Mouse (Mus musculus): ENCODE measurements around the gene Olfr153. TPM values are rescaled to one million over a fixed set of nuclear protein-coding genes. Genes with fewer than 3 reads are reported as not detected.
"Not testable (repeated sequence)": the region's sequence is repeated elsewhere in the genome, so short reads cannot be mapped to it uniquely, and the experiment has no call there.

Gene Olfr153
- not detected in 2 replicates for polyA plus RNA-seq (2015; fragmentation: Nextera tagmentation; extraction: Ambion mirVana)

DNA sequence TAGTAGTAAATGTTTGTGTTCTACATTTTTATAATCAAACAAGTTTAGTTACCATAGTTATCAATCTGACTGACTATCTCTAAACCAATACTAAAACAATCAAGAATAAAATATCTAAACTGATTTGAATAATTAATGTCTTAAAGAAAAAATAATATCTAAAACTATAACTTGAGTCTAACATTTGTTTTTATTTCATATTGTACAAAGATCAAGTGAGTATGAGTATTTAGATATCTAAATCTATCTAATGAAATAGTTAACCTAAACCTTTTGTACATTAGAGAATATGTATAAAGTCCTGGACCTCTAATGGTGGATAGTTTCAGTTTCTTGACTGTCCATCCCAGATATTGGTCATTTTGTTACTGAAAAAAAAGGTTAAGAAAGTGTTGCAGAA is at the start of gene Olfr153:
Olfr153 (plus strand) TSS at position 301 of the 400 bp plus-strand sequence.
- ATAC-seq (replicated peaks; ENCODE audit: low FRiP score): no peak
- H3K9ac ChIP-seq: no peak within 1 kb of the TSS
- no peaks in the 10 kb centered on the region for H3K4me1 ChIP-seq
- no peaks in the 10 kb centered on the region for H3K9me3 ChIP-seq (replicated peaks)
- no peaks in the 10 kb centered on the region for H3K36me3 ChIP-seq
- H3K4me2 ChIP-seq: no peak within 1 kb of the TSS
- H3K27me3 ChIP-seq: 0 out of 2 replicates have a peak, but pooled peaks cover 2% of the 10 kb centered on the region
- no peak within 1 kb of the TSS for H3K27ac ChIP-seq
- no peak within 1 kb of the TSS for H3K4me3 ChIP-seq (replicated peaks)

GRCm38 (mm10) chr2:87482276-87482675 is 49.3 kb upstream of the Olfr153 start:
- Histone ChIP-seq H3K9ac (no peak overlapping the region), H3K9me3 (replicated peaks) (no peaks in the 10 kb centered on the region), H3K4me2 (no peak overlapping the region), H3K4me3 (replicated peaks) (no peak overlapping the region), H3K36me3 (no peaks in the 10 kb centered on the region), H3K4me1 (no peaks in the 10 kb centered on the region), H3K27me3 (no peaks in the 10 kb centered on the region), H3K27ac (no peak overlapping the region)
- no peak for ATAC-seq (replicated peaks; ENCODE audit: low FRiP score)
- 72% methylated on average over 2 of the region's 2 CpGs for WGBS

- not testable (repeated sequence) for H3K9me3 ChIP-seq (replicated peaks); H3K4me2 ChIP-seq; H3K4me3 ChIP-seq (replicated peaks); H3K4me1 ChIP-seq; ATAC-seq (replicated peaks; ENCODE audit: low FRiP score); H3K27ac ChIP-seq; H3K27me3 ChIP-seq; H3K36me3 ChIP-seq; H3K9ac ChIP-seq
- WGBS: 83% methylated on average over 4 of the region's 5 CpGs
Observed at GRCm38 (mm10) chr2:87496993-87497392, 34.6 kb upstream of the Olfr153 start, which contains the start of gene Pramel7. Gene Pramel7, minus strand, starts transcription at chr2:87497093.

DNA sequence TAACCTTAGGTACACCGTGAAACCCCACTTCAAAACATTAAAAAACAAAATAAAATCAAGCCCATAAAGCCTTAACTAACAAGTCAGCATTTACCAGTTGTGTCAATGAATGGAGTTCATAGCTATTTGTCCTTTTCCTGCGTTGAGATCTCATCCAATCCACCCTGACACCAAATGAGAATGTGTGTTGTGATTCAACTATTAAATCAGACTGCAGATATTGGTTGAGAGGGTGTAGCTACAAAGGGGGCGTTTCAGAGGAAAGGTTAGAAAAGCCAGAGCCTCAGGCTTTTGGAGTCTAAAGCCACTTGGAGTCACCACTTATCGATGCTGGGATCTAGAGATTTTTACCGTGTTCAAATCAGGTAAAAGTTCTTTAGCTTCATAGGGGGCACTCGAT is 25.3 kb upstream of the Olfr153 start, which contains the start of gene Pramel6:
Pramel6 (plus strand) TSS at position 301 of the 400 bp plus-strand sequence.
- Histone ChIP-seq H3K27ac (no peak within 1 kb of the TSS), H3K36me3 (no peaks in the 10 kb centered on the region), H3K27me3 (no peaks in the 10 kb centered on the region), H3K4me3 (replicated peaks) (no peak within 1 kb of the TSS), H3K4me2 (no peak within 1 kb of the TSS), H3K4me1 (no peaks in the 10 kb centered on the region), H3K9ac (no peak within 1 kb of the TSS), H3K9me3 (replicated peaks) (no peaks in the 10 kb centered on the region)
- 88% methylated on average over 6 of the region's 6 CpGs for WGBS
- no peak for ATAC-seq (replicated peaks; ENCODE audit: low FRiP score)

DNA sequence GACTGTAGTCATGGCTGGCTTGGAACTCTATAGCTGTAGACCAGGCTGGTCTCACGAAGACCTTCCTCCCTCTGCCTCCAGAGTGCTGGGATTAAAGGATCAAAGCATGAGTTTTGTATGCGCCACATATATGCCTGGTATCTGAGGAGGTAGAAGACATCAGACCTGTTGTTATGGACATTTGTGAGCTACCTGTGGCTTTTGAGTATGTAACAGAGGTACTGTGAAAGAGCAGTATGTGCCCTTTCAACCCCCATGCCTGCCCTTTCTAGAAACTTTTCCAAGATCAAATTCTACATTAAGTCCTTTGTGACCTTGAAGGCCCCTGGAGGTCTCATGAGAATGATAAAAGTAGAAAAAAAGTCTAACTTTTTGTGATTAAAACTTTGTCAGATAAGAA is 16.6 kb upstream of the Olfr153 start:
- H3K4me3 ChIP-seq (replicated peaks): no peak overlapping the region
- ATAC-seq (replicated peaks; ENCODE audit: low FRiP score): no peak
- 96% methylated on average over 2 of the region's 2 CpGs for WGBS

GRCm38 (mm10) chr2:87515457-87516060 is 16.0 kb upstream of the Olfr153 start:
- no peak for ATAC-seq (replicated peaks; ENCODE audit: low FRiP score)
- 77% methylated on average over 7 of the region's 8 CpGs for WGBS
- no peak overlapping the region for H3K9ac ChIP-seq
- no peaks in the 10 kb centered on the region for H3K27me3 ChIP-seq
- no peaks in the 10 kb centered on the region for H3K4me1 ChIP-seq
- no peak overlapping the region for H3K4me3 ChIP-seq (replicated peaks)
- H3K4me2 ChIP-seq: no peak overlapping the region
- no peaks in the 10 kb centered on the region for H3K36me3 ChIP-seq
- no peak overlapping the region for H3K27ac ChIP-seq
- no peaks in the 10 kb centered on the region for H3K9me3 ChIP-seq (replicated peaks)

More for the DNA sequence above, 16.6 kb upstream of the Olfr153 start:
- Histone ChIP-seq H3K4me1 (no peaks in the 10 kb centered on the region), H3K27ac (no peak overlapping the region), H3K9ac (no peak overlapping the region), H3K27me3 (no peaks in the 10 kb centered on the region), H3K9me3 (replicated peaks) (no peaks in the 10 kb centered on the region), H3K4me2 (no peak overlapping the region), H3K36me3 (no peaks in the 10 kb centered on the region)

GRCm38 (mm10) chr2:87516581-87516980 is 15.0 kb upstream of the Olfr153 start:
- Histone ChIP-seq H3K9me3 (replicated peaks) (no peaks in the 10 kb centered on the region), H3K27ac (no peak overlapping the region), H3K36me3 (no peaks in the 10 kb centered on the region), H3K4me1 (no peaks in the 10 kb centered on the region), H3K27me3 (no peaks in the 10 kb centered on the region), H3K4me2 (no peak overlapping the region), H3K4me3 (replicated peaks) (no peak overlapping the region), H3K9ac (no peak overlapping the region)
- 90% methylated on average over 3 of the region's 3 CpGs for WGBS
- ATAC-seq (replicated peaks; ENCODE audit: low FRiP score): no peak

DNA sequence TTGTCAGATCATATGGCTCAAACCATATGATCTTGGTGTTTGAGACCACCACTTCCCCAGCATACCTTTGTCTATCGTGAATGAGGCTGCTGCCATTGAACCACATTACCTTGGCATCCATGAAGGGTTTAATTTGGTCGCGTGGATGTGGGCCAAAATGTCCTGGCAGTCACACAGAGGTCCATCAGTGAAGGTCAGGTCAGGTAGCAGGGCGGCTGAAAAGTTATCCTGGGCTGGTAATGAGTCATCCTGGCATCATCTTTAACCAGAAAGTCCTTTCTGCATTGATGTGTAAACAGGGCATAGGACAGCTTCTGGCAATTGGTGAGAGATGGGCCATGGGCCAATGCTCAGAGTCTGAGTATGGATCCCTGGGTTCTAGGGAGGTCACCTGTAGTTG is 10.9 kb upstream of the Olfr153 start:
- ATAC-seq (replicated peaks; ENCODE audit: low FRiP score): no peak

DNA sequence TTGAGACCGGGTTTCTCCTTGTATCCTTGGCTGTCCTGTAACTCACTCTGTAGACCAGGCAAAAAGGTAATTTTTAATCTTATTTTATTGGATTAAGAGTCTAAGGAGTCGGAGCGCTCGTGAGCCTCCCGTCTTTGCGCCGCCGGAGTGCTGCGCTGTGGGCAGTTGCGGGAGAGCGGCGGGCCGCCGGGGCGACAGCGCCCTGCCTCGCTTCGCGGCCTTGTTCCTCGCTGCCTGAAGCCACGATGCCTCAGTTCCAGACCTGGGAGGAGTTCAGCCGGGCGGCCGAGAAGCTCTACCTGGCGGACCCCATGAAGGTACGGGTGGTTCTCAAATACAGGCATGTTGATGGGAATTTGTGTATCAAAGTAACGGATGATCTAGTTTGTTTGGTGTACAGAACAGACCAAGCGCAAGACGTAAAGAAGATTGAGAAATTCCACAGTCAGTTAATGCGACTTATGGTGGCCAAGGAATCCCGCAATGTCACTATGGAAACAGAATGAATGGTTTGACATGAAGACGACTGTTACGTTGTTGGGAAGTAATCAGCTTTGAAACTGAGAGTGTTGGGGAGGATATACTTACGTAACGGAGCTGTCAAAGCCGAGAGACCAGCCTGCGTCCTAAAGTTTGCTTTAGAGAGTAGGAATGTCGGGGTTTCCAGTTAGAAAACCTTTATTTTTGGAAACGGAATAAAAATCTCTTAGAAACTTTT is 5.5 kb upstream of the Olfr153 start:
- 29% methylated on average over 38 of the region's 39 CpGs for WGBS
- not testable (repeated sequence) for H3K27me3 ChIP-seq; H3K9ac ChIP-seq; H3K9me3 ChIP-seq (replicated peaks); H3K4me1 ChIP-seq; H3K27ac ChIP-seq; H3K36me3 ChIP-seq
- H3K4me3 ChIP-seq (replicated peaks): peak overlapping the region; percentile 15
- H3K4me2 ChIP-seq: peak overlapping the region; percentile 38
- peak; percentile 46; the same call in 1 of the 2 replicates for ATAC-seq (replicated peaks; ENCODE audit: low FRiP score)

More for the DNA sequence above, 10.9 kb upstream of the Olfr153 start:
- WGBS: 89% methylated on average over 4 of the region's 4 CpGs
- Histone ChIP-seq H3K27ac (no peak overlapping the region), H3K27me3 (no peaks in the 10 kb centered on the region), H3K4me1 (no peaks in the 10 kb centered on the region), H3K9me3 (replicated peaks) (no peaks in the 10 kb centered on the region), H3K4me2 (no peak overlapping the region), H3K4me3 (replicated peaks) (no peak overlapping the region), H3K9ac (no peak overlapping the region), H3K36me3 (no peaks in the 10 kb centered on the region)

DNA sequence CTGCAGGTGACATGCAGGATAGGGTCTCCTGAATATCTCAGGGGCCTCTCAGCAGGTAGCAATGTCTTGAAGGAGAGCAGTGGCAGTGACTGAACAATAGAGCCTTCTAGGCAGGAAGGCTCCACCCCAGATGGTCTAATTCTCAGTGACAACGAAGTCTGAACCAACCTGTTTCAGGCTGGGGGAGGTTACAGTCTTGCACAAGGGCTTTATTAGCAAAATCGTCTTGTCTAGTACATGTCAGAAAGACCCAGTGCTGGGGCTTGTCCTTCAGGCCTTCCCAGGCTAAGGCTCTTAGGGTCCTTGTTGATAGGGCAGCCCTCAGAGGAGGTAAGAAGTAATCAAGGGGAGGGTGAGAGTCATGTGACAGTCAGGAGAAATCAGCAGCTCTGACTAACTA is 3.2 kb downstream of the Olfr153 start:
- Histone ChIP-seq H3K9me3 (replicated peaks) (no peaks in the 10 kb centered on the region), H3K9ac (no peak overlapping the region), H3K4me2 (no peak overlapping the region), H3K4me1 (no peaks in the 10 kb centered on the region), H3K36me3 (no peaks in the 10 kb centered on the region), H3K27me3 (no peaks in the 10 kb centered on the region), H3K27ac (no peak overlapping the region), H3K4me3 (replicated peaks) (no peak overlapping the region)
- 69% methylated on average over 2 of the region's 2 CpGs for whole genome bisulfite sequencing
- no peak for ATAC-seq (replicated peaks; ENCODE audit: low FRiP score)

- no peak within 1 kb of the TSS for H3K27ac ChIP-seq
- H3K4me3 ChIP-seq (replicated peaks): no peak within 1 kb of the TSS
- no peak within 1 kb of the TSS for H3K4me2 ChIP-seq
- no peak within 1 kb of the TSS for H3K9ac ChIP-seq
- H3K36me3 ChIP-seq: no peaks in the 10 kb centered on the region
- H3K9me3 ChIP-seq (replicated peaks): no peaks in the 10 kb centered on the region
- no peak for ATAC-seq (replicated peaks; ENCODE audit: low FRiP score)
- 86% methylated on average over 1 of the region's 1 CpGs for WGBS
- H3K27me3 ChIP-seq: no peaks in the 10 kb centered on the region
- H3K4me1 ChIP-seq: no peaks in the 10 kb centered on the region
Observed at GRCm38 (mm10) chr2:87545442-87545841, 13.8 kb downstream of the Olfr153 start, which contains the start of gene Olfr1128. Gene Olfr1128, minus strand, starts transcription at chr2:87545542.

- WGBS: 70% methylated on average over 1 of the region's 1 CpGs
- not testable (repeated sequence) for H3K9me3 ChIP-seq (replicated peaks); H3K27ac ChIP-seq; H3K36me3 ChIP-seq; H3K4me2 ChIP-seq; H3K9ac ChIP-seq; ATAC-seq (replicated peaks; ENCODE audit: low FRiP score); H3K27me3 ChIP-seq; H3K4me3 ChIP-seq (replicated peaks); H3K4me1 ChIP-seq
Observed at GRCm38 (mm10) chr2:87573602-87574001, 42.0 kb downstream of the Olfr153 start, which contains the start of gene Olfr1129. Gene Olfr1129, plus strand, starts transcription at chr2:87573902.
